Mouse (Mus musculus) layer of hippocampus, adult 8-10 months (tissue): ENCODE measurements around the gene Prpf38b. TPM values are rescaled to one million over a fixed set of nuclear protein-coding genes. Genes with fewer than 3 reads are reported as not detected.
"Not testable (repeated sequence)": the region's sequence is repeated elsewhere in the genome, so short reads cannot be mapped to it uniquely, and the experiment has no call there.

Experiments
- DNase-seq, 2 experiments: peaks; one replicate each; pipeline ENCODE4 v3.0.0; 2022; ENCODE audit warnings: low spot score in 2 of 2
- total RNA-seq, 4 experiments: library from RNA; stranded (reverse); gene quantifications; 2 replicates each; pipeline ENCODE4 v1.2.4; 2022

Gene Prpf38b
- total RNA-seq, 4 experiments from 2014 or later, result 43.2 to 57.0 (median 47.7) TPM

- DNase-seq, result no peak
These were observed 10.8 kb downstream of the Prpf38b start for GRCm38 (mm10) chr3:108900681-108901080.

- no peak for DNase-seq
These were observed 11.4 kb downstream of the Prpf38b start for GRCm38 (mm10) chr3:108900147-108900546.

GRCm38 (mm10) chr3:108898640-108899039, 12.9 kb downstream of the Prpf38b start:
- no peak for DNase-seq

GRCm38 (mm10) chr3:108892914-108893313, 18.6 kb downstream of the Prpf38b start:
- DNase-seq, result no peak

GRCm38 (mm10) chr3:108892080-108892479, 19.4 kb downstream of the Prpf38b start:
- no peak for DNase-seq

- no peak for DNase-seq
These were observed 21.6 kb downstream of the Prpf38b start, which contains the start of gene Fndc7 for GRCm38 (mm10) chr3:108889908-108890307. Gene Fndc7 (minus strand): TSS chr3:108890008.

GRCm38 (mm10) chr3:108887618-108887975, 23.9 kb downstream of the Prpf38b start:
- no peak for DNase-seq

GRCm38 (mm10) chr3:108886934-108887617, 24.5 kb downstream of the Prpf38b start:
- no peak for DNase-seq

- DNase-seq, result no peak
These were observed 25.6 kb downstream of the Prpf38b start for GRCm38 (mm10) chr3:108885686-108886530.

- no peak for DNase-seq
These were observed 26.7 kb downstream of the Prpf38b start for GRCm38 (mm10) chr3:108884706-108885289.

- DNase-seq, result no peak
These were observed 28.5 kb downstream of the Prpf38b start for GRCm38 (mm10) chr3:108883067-108883466.

- not testable (repeated sequence) for DNase-seq
These were observed 29.7 kb downstream of the Prpf38b start for GRCm38 (mm10) chr3:108881873-108882272.

- DNase-seq, result peak in 1 of 2 experiments; percentile 33
These were observed 30.7 kb downstream of the Prpf38b start for GRCm38 (mm10) chr3:108880544-108881507.

GRCm38 (mm10) chr3:108879836-108880435, 31.6 kb downstream of the Prpf38b start:
- no peak for DNase-seq

- DNase-seq, result no peak
These were observed 32.4 kb downstream of the Prpf38b start for GRCm38 (mm10) chr3:108879129-108879528.

GRCm38 (mm10) chr3:108870631-108871030, 40.9 kb downstream of the Prpf38b start:
- DNase-seq, result no peak

GRCm38 (mm10) chr3:108867449-108867848, 44.1 kb downstream of the Prpf38b start:
- no peak for DNase-seq

GRCm38 (mm10) chr3:108865676-108866075, 45.9 kb downstream of the Prpf38b start:
- no peak for DNase-seq

GRCm38 (mm10) chr3:108865129-108865528, 46.4 kb downstream of the Prpf38b start:
- DNase-seq, result no peak

- DNase-seq, result no peak
These were observed 48.4 kb downstream of the Prpf38b start for GRCm38 (mm10) chr3:108863091-108863490.

GRCm38 (mm10) chr3:108862282-108862681, 49.2 kb downstream of the Prpf38b start:
- not testable (repeated sequence) for DNase-seq
